8 mouse cellular contexts compared by ENCODE assay signal in genomic region chr7:16614171-16614887, GRCm38 (mm10). TPM values are rescaled to one million over a fixed set of nuclear protein-coding genes. Genes with fewer than 3 reads are reported as not detected.
A peak's percentile ranks its signal among the peaks of the same experiment; 100 is the strongest.
DNase-seq lines count a peak whose midpoint lies in the region; ATAC-seq lines count a peak whose summit lies in the region.

No protein-coding gene starts in this region.

- peak overlapping the region; percentile 69 for H3K4me2 ChIP-seq in embryonic facial prominence, embryonic 15.5 days (replicated peaks)
- peak overlapping the region; percentile 87 for H3K4me2 ChIP-seq in heart, embryonic 13.5 days

- H3K9me3 ChIP-seq in embryonic facial prominence, embryonic 15.5 days (replicated peaks) = no peaks in the 10 kb centered on the region
- H3K9me3 ChIP-seq in heart, embryonic 13.5 days = no peaks in the 10 kb centered on the region

- ATAC-seq in embryonic facial prominence, embryonic 15.5 days (ENCODE audit: insufficient number of reproducible peaks, low FRiP score, low TSS enrichment, low read depth) = peak; percentile 65
- ATAC-seq in heart, embryonic 13.5 days (ENCODE audit: extremely low read depth, insufficient number of reproducible peaks, low FRiP score, low TSS enrichment) = peak; percentile 26; the same call in 1 of the 2 replicates
- ATAC-seq in megakaryocyte progenitor cell, adult 5-6 weeks (replicated peaks; ENCODE audit: poor library complexity) = 0 out of 2 replicates have a peak, but pooled peaks have one; percentile 9

- no peaks in the 10 kb centered on the region for H3K36me3 ChIP-seq in embryonic facial prominence, embryonic 15.5 days
- H3K36me3 ChIP-seq in heart, embryonic 13.5 days = 0 out of 2 replicates have a peak, but pooled peaks cover 2% of the 10 kb centered on the region

- H3K27me3 ChIP-seq in embryonic facial prominence, embryonic 15.5 days = no peaks in the 10 kb centered on the region
- H3K27me3 ChIP-seq in heart, embryonic 13.5 days (replicated peaks) = no peaks in the 10 kb centered on the region

- H3K4me3 ChIP-seq in embryonic facial prominence, embryonic 15.5 days (replicated peaks) = peak overlapping the region; percentile 91
- peak overlapping the region; percentile 93 for H3K4me3 ChIP-seq in heart, embryonic 13.5 days

- peaks cover 50% of the 10 kb centered on the region for H3K4me1 ChIP-seq in embryonic facial prominence, embryonic 15.5 days
- peaks cover 67% of the 10 kb centered on the region for H3K4me1 ChIP-seq in heart, embryonic 13.5 days

- WGBS in embryonic facial prominence, embryonic 15.5 days = 0% methylated on average over 48 of the region's 101 CpGs
- WGBS in heart, embryonic 13.5 days = under 1% methylated on average over 55 of the region's 101 CpGs

- DNase-seq in kidney, adult 11 months = peak; percentile 23
- DNase-seq in kidney, adult 9 months = no peak
- DNase-seq in adrenal gland, postnatal 25 days = peak; percentile 71
- DNase-seq in layer of hippocampus, adult 9-11 months = peak; percentile 60
- peak; percentile 21 to 76 for DNase-seq in spleen, postnatal 4 days (ENCODE audit: low spot score in 2 of 2)

- H3K9ac ChIP-seq in embryonic facial prominence, embryonic 15.5 days = peak overlapping the region; percentile 95
- peak overlapping the region; percentile 99 for H3K9ac ChIP-seq in heart, embryonic 13.5 days

- peak overlapping the region; percentile 100 for H3K27ac ChIP-seq in embryonic facial prominence, embryonic 15.5 days (replicated peaks)
- peak overlapping the region; percentile 100 for H3K27ac ChIP-seq in heart, embryonic 13.5 days (replicated peaks)

RNA-seq across cellular contexts. Expression of gene Arhgap35, which starts 0.5 kb away (rescaled TPM):
- total RNA-seq in adrenal gland, postnatal 25 days (2021) = 74.8 and 76.1 TPM in 2 replicates
- 16.8 and 17.2 TPM in 2 replicates for polyA plus RNA-seq in embryonic facial prominence, embryonic 15.5 days (2015; fragmentation: Nextera tagmentation; extraction: Ambion mirVana)
- polyA plus RNA-seq in heart, embryonic 13.5 days (2015; fragmentation: Nextera tagmentation; extraction: Ambion mirVana) = 13.0 and 13.3 TPM in 2 replicates
- 9.1 and 9.2 TPM in 2 replicates for total RNA-seq in megakaryocyte progenitor cell, adult 5-6 weeks (2015)
- 4.6 and 6.7 TPM in 2 replicates for total RNA-seq in megakaryocyte progenitor cell, adult 5-6 weeks (2017)

Comparison
In these comparisons a context has a peak if more than half of its experiments do, and no peak if none do; other contexts are left out.
1. ATAC-seq: peak in every context shown above with its lines; median percentile 65 in embryonic facial prominence, embryonic 15.5 days; 26 in heart, embryonic 13.5 days; 9 in megakaryocyte progenitor cell, adult 5-6 weeks.